Mouse (Mus musculus): ENCODE results near the gene Psg17.

DNA sequence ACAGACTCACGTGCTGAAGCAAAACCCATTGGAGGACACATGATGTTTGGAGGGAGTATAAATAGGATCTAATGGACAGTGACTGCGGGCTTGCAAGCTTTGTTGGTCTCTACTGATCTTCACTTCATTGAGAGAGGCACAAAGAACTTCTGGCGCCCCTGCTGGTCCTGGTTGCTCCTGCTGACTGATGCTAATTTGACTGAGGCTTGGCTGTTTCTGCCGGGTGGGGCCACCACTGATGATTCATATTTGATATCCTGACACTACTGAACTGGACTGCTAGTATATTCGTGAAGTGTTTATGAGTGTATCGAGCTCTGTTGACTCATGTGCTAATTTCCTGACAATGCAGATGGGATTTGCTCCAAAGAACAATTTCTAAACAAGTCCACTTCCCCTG lies 41.4 kb upstream of the Psg17 start:
- TF ChIP-seq POLR2A (IDR thresholded peaks at IDR 0.05; ENCODE audit: extremely low read depth, insufficient read depth, low read length) (no peak), CTCF (IDR thresholded peaks at IDR 0.05; ENCODE audit: low read depth, low read length) (no peak)
